In the genomic region with DNA sequence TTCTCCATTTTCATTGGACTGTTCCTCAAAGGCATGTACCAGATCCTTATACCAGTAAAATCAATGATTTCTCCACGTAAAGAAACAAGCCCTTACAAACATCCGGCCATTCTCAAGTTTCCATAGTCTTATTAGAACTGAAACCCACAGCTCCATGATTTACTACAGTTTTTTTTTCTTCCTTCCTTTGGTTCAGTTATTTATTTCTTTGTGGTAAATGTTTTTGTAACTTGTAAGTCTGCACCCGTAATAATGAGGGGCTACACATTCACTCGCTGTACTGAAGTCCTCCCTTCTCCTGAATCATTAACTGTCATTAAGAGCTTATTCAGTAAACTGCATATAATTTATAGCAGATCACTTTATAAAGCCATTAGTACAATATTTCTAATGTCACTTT, we compare ENCODE assay signal across 34 mouse cellular contexts.
"Had no signal": no experiment of that assay in that cellular context is flagged by ENCODE, and none has a peak within 500 bp of the region (broad histone marks: within the 10 kb centered on the region; RNA-seq: fewer than 3 reads in every experiment).

No protein-coding gene starts in this region.

- H3K4me2 ChIP-seq: heart, embryonic 11.5 days; heart, embryonic 12.5 days; heart, embryonic 13.5 days; heart, embryonic 15.5 days; hindbrain, embryonic 12.5 days; hindbrain, embryonic 13.5 days; hindbrain, embryonic 14.5 days; hindbrain, embryonic 15.5 days; intestine, embryonic 15.5 days; kidney, embryonic 15.5 days had no signal

- H3K4me3 ChIP-seq: heart, embryonic 10.5 days; heart, embryonic 12.5 days; heart, embryonic 13.5 days; heart, embryonic 15.5 days; hindbrain, embryonic 10.5 days; hindbrain, embryonic 12.5 days; hindbrain, embryonic 13.5 days; hindbrain, embryonic 15.5 days; intestine, embryonic 15.5 days; kidney, embryonic 15.5 days; layer of hippocampus, adult 2 months; left cerebral cortex, adult 2 months had no signal

- H3K36me3 ChIP-seq: heart, embryonic 10.5 days; heart, embryonic 12.5 days; heart, embryonic 13.5 days; heart, embryonic 15.5 days; hindbrain, embryonic 10.5 days; hindbrain, embryonic 12.5 days; hindbrain, embryonic 13.5 days; hindbrain, embryonic 15.5 days; intestine, embryonic 15.5 days; kidney, embryonic 15.5 days had no signal

- H3K4me1 ChIP-seq: heart, embryonic 10.5 days; heart, embryonic 12.5 days; heart, embryonic 13.5 days; heart, embryonic 15.5 days; hindbrain, embryonic 10.5 days; hindbrain, embryonic 12.5 days; hindbrain, embryonic 13.5 days; hindbrain, embryonic 15.5 days; intestine, embryonic 15.5 days; kidney, embryonic 15.5 days had no signal

- H3K9ac ChIP-seq: heart, embryonic 12.5 days; heart, embryonic 13.5 days; heart, embryonic 15.5 days; hindbrain, embryonic 12.5 days; hindbrain, embryonic 13.5 days; hindbrain, embryonic 14.5 days; hindbrain, embryonic 15.5 days; intestine, embryonic 15.5 days; kidney, embryonic 15.5 days had no signal

- H3K27ac ChIP-seq: heart, embryonic 10.5 days; heart, embryonic 13.5 days; heart, embryonic 15.5 days; hindbrain, embryonic 10.5 days; hindbrain, embryonic 12.5 days; hindbrain, embryonic 13.5 days; hindbrain, embryonic 14.5 days; hindbrain, embryonic 15.5 days; hindbrain, postnatal 0 days; intestine, embryonic 15.5 days; kidney, embryonic 15.5 days; layer of hippocampus, adult 2 months; left cerebral cortex, adult 2 months had no signal

- H3K27me3 ChIP-seq: heart, embryonic 12.5 days; heart, embryonic 13.5 days; heart, embryonic 15.5 days; hindbrain, embryonic 12.5 days; hindbrain, embryonic 13.5 days; hindbrain, embryonic 15.5 days; intestine, embryonic 15.5 days; kidney, embryonic 15.5 days had no signal

- DNase-seq: heart, postnatal 10 days; heart, postnatal 14 days; heart, postnatal 36 days; heart, postnatal 4 days; kidney, adult 11 months; kidney, adult 18-20 months; kidney, adult 2 months; kidney, adult 8-10 months; kidney, adult 9 months; kidney, postnatal 10 days; kidney, postnatal 25 days; kidney, postnatal 36 days; kidney, postnatal 4 days; layer of hippocampus, adult 9-11 months; layer of hippocampus, postnatal 36 days had no signal

- H3K9me3 ChIP-seq: heart, embryonic 10.5 days; heart, embryonic 12.5 days; heart, embryonic 13.5 days; heart, embryonic 15.5 days; hindbrain, embryonic 10.5 days; hindbrain, embryonic 12.5 days; hindbrain, embryonic 13.5 days; hindbrain, embryonic 15.5 days; intestine, embryonic 15.5 days; kidney, embryonic 15.5 days had no signal

- ATAC-seq: hindbrain, embryonic 16.5 days; hindbrain, postnatal 0 days; inflammation-experienced regulatory T-cells, adult 6 months; intestine, embryonic 15.5 days; intestine, embryonic 16.5 days; intestine, postnatal 0 days had no signal
